Mouse (Mus musculus) Muller cell, postnatal 12 days (primary cell): ENCODE measurements around the gene 6030408B16Rik.

Experiments used
- DNase-seq: peaks from one replicate; pipeline ENCODE4 v3.0.0-alpha.2; 2015; ENCODE audit errors: inconsistent ontology term

Gene 6030408B16Rik

GRCm38 (mm10) chr15:101267053-101268032 lies 25.7 kb upstream of the 6030408B16Rik start:
- no peak for DNase-seq

- DNase-seq = no peak
These were observed 22.8 kb upstream of the 6030408B16Rik start for GRCm38 (mm10) chr15:101270101-101270820.

GRCm38 (mm10) chr15:101271107-101271506 lies 21.9 kb upstream of the 6030408B16Rik start:
- no peak for DNase-seq

- no peak for DNase-seq
These were observed 21.5 kb upstream of the 6030408B16Rik start for GRCm38 (mm10) chr15:101271513-101271912.

GRCm38 (mm10) chr15:101274380-101274779 lies 18.6 kb upstream of the 6030408B16Rik start:
- no peak for DNase-seq

- DNase-seq = peak; percentile 17
These were observed 15.6 kb upstream of the 6030408B16Rik start for GRCm38 (mm10) chr15:101277351-101277899.

GRCm38 (mm10) chr15:101278589-101278988 lies 14.4 kb upstream of the 6030408B16Rik start:
- DNase-seq = no peak

- no peak for DNase-seq
These were observed 13.5 kb upstream of the 6030408B16Rik start for GRCm38 (mm10) chr15:101279430-101279999.

- no peak for DNase-seq
These were observed 10.5 kb upstream of the 6030408B16Rik start for GRCm38 (mm10) chr15:101282471-101282870.

GRCm38 (mm10) chr15:101283183-101283910 lies 9.7 kb upstream of the 6030408B16Rik start:
- DNase-seq = peak; percentile 58

GRCm38 (mm10) chr15:101283911-101284750 lies 8.9 kb upstream of the 6030408B16Rik start, which contains the start of gene Atg101:
Atg101 (plus strand) TSS chr15:101284272.
- DNase-seq = peak; percentile 95

- DNase-seq = no peak
These were observed 6.8 kb upstream of the 6030408B16Rik start for GRCm38 (mm10) chr15:101286129-101286770.

GRCm38 (mm10) chr15:101287361-101287760 lies 5.7 kb upstream of the 6030408B16Rik start:
- DNase-seq = no peak

GRCm38 (mm10) chr15:101290354-101290753 lies 2.7 kb upstream of the 6030408B16Rik start:
- no peak for DNase-seq

GRCm38 (mm10) chr15:101292012-101292411 lies 1.0 kb upstream of the 6030408B16Rik start:
- no peak for DNase-seq

- DNase-seq = no peak
These were observed 1.2 kb downstream of the 6030408B16Rik start for GRCm38 (mm10) chr15:101294028-101294894.

GRCm38 (mm10) chr15:101295106-101295505 lies 2.1 kb downstream of the 6030408B16Rik start:
- DNase-seq = no peak

- no peak for DNase-seq
These were observed 2.6 kb downstream of the 6030408B16Rik start for GRCm38 (mm10) chr15:101295616-101296015.

- no peak for DNase-seq
These were observed 3.1 kb downstream of the 6030408B16Rik start for GRCm38 (mm10) chr15:101296091-101296490.
